Mouse (Mus musculus) kidney, postnatal 4 days (tissue): Measurements from ENCODE around the gene Shq1.

Experiments used
- DNase-seq, 2 experiments: peaks; one replicate each; pipeline ENCODE4 v3.0.0; 2021; ENCODE audit warnings: mixed read lengths in 2 of 2

Gene Shq1

GRCm38 (mm10) chr6:100670880-100671344 is at the start of gene Shq1:
Shq1 (minus strand) TSS chr6:100671157.
- DNase-seq, result peak; percentile 92 to 94

GRCm38 (mm10) chr6:100720098-100720501 is 49.1 kb upstream of the Shq1 start:
- DNase-seq, result peak; percentile 30 to 57

- no peak for DNase-seq
These were observed 45.9 kb upstream of the Shq1 start for GRCm38 (mm10) chr6:100716817-100717216.

GRCm38 (mm10) chr6:100716152-100716551 is 45.2 kb upstream of the Shq1 start:
- DNase-seq, result no peak

- no peak for DNase-seq
These were observed 44.4 kb upstream of the Shq1 start for GRCm38 (mm10) chr6:100715296-100715828.

- DNase-seq, result no peak
These were observed 39.9 kb upstream of the Shq1 start for GRCm38 (mm10) chr6:100710866-100711265.

- DNase-seq, result no peak
These were observed 39.2 kb upstream of the Shq1 start for GRCm38 (mm10) chr6:100710170-100710569.

GRCm38 (mm10) chr6:100709483-100709882 is 38.5 kb upstream of the Shq1 start:
- DNase-seq, result peak; percentile 74 to 85

GRCm38 (mm10) chr6:100708996-100709395 is 38.0 kb upstream of the Shq1 start:
- peak in 1 of 2 experiments; percentile 49 for DNase-seq

GRCm38 (mm10) chr6:100708248-100708647 is 37.3 kb upstream of the Shq1 start:
- no peak for DNase-seq

GRCm38 (mm10) chr6:100707557-100707956 is 36.6 kb upstream of the Shq1 start:
- peak; percentile 37 to 60 for DNase-seq

- DNase-seq, result no peak
These were observed 35.9 kb upstream of the Shq1 start for GRCm38 (mm10) chr6:100706861-100707260.

- peak; percentile 21 to 42 for DNase-seq
These were observed 34.4 kb upstream of the Shq1 start for GRCm38 (mm10) chr6:100705366-100705811.

GRCm38 (mm10) chr6:100704574-100705365 is 33.8 kb upstream of the Shq1 start, which contains the start of gene Gxylt2:
Gxylt2 (plus strand) TSS chr6:100704734.
- peak; percentile 73 to 84 for DNase-seq

- DNase-seq, result no peak
These were observed 33.2 kb upstream of the Shq1 start for GRCm38 (mm10) chr6:100704197-100704573.

- DNase-seq, result no peak
These were observed 29.8 kb upstream of the Shq1 start for GRCm38 (mm10) chr6:100700774-100701173.

- no peak for DNase-seq
These were observed 29.0 kb upstream of the Shq1 start for GRCm38 (mm10) chr6:100699986-100700385.

GRCm38 (mm10) chr6:100686341-100686740 is 15.4 kb upstream of the Shq1 start:
- DNase-seq, result no peak

GRCm38 (mm10) chr6:100678636-100679035 is 7.7 kb upstream of the Shq1 start:
- no peak for DNase-seq

GRCm38 (mm10) chr6:100676461-100676860 is 5.5 kb upstream of the Shq1 start:
- DNase-seq, result no peak

GRCm38 (mm10) chr6:100674974-100675373 is 4.0 kb upstream of the Shq1 start:
- DNase-seq, result no peak

- no peak for DNase-seq
These were observed 444 bp upstream of the Shq1 start for GRCm38 (mm10) chr6:100671401-100671800.

GRCm38 (mm10) chr6:100670370-100670841 is 551 bp downstream of the Shq1 start:
- DNase-seq, result peak; percentile 66 to 74

GRCm38 (mm10) chr6:100668858-100669257 is 2.1 kb downstream of the Shq1 start:
- no peak for DNase-seq
